Mouse (Mus musculus) forelimb bud, embryonic 11.5 days (tissue): Measurements from ENCODE around the gene Apaf1.
A peak's percentile ranks its signal among the peaks of the same experiment; 100 is the strongest.

Experiments used
- DNase-seq: peaks from one replicate; pipeline ENCODE4 v3.0.0-alpha.2; 2012; ENCODE audit warnings: low read depth, low spot score

The Apaf1 gene

DNA sequence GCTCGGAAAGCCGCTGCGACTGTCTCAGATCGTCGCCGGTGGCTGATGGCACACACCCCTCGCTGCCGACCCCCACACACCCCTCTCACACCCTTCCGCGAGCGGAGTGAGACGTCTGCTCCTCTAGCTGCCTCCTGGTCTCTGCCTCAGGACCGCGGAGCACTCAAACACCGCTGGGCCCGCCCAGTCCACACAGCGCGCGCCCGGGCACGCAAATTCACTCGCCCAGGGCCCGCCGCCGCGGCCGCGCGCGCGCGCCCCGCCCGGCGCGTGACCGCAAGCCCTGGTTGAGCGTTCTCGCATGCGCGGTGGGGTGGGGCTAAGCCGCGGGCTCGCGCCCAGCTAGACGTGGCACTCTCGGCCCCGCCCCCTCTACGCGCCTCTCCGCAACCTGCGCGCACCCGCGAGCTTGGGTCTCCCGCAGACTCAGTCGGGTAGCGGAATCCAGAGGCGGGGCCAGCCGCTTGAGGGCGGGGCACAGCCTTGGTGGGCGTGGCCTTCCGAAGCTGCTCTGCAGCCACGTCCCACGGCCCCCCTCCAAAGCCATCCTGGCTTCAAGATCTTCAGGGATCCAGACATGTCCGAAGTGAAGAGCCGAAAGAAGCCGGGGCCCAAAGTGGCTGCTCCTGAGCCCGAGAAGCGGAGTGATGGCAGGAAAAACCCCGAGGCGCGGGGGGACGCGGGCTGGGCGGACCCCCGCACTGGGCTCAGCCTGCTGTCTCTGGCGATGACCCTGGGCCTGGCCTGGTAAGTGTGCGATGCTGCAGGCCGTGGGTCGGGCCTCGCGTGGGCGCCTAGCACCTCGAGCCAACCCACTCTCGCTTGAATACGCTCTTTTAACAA lies at the start of gene Apaf1, which contains the start of gene Ikbip:
Gene Apaf1 (minus strand): TSS at position 221 of the 843 bp plus-strand sequence.
Gene Ikbip (plus strand): TSS at position 391 of the 843 bp plus-strand sequence.
- DNase-seq: peak; percentile 99

- DNase-seq: no peak
These were observed 49.0 kb upstream of the Apaf1 start for GRCm38 (mm10) chr10:91131565-91131964.

DNA sequence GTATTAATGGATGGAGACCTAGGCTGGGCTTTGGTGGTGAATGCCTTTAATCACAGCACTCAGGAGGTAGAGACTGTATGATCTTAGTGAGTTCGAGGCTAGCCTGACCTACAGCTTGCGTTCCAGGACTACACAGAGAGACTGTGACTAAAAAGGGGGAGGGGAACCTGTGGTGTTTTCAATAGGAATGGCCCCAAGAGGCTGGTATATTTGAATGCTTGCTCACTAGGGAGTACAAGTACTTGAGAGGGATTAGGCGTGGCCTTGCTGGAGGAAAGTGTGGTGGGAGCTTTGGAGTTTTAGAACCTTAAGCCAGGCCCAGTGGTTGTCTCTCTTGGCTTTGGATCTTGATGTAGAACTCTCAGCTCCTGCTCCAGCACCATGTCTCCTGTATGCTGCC lies 48.2 kb upstream of the Apaf1 start:
- DNase-seq: no peak

GRCm38 (mm10) chr10:91128551-91129160 lies 46.1 kb upstream of the Apaf1 start:
- DNase-seq: no peak

GRCm38 (mm10) chr10:91127395-91127794 lies 44.8 kb upstream of the Apaf1 start:
- no peak for DNase-seq

GRCm38 (mm10) chr10:91126618-91127355 lies 44.2 kb upstream of the Apaf1 start:
- DNase-seq: no peak

- DNase-seq: peak; percentile 100
These were observed 41.6 kb upstream of the Apaf1 start, which contains the start of gene Slc25a3 for GRCm38 (mm10) chr10:91123828-91124822. TSS of gene Slc25a3 (minus strand) at chr10:91124059.

DNA sequence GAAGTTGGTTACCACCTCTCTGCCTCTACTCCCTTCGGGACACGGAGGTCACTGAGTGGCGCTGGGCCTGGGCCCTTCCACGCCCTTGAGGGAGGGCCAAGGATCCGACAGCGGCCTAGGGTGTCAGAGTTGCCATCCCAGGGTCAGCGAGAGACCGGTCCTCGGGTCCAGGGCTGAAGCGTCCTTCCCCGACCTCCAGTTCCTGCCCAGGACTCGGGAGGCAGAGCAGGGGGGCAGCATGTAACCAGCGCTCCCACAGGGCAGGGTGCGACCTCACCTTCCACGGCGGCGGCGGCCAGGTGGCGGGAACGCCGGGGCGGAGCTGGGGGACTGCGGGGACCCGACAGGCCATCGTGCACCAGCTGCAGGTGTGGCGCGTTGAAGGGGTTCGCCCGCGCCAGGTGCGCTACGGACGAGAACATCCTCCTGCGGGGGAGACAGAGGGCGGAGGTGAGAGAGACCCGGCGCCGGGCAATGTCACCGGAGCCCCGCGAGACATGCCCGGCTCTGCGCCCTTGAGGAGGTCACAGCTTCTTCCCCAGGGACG lies 40.8 kb upstream of the Apaf1 start:
- no peak for DNase-seq

DNA sequence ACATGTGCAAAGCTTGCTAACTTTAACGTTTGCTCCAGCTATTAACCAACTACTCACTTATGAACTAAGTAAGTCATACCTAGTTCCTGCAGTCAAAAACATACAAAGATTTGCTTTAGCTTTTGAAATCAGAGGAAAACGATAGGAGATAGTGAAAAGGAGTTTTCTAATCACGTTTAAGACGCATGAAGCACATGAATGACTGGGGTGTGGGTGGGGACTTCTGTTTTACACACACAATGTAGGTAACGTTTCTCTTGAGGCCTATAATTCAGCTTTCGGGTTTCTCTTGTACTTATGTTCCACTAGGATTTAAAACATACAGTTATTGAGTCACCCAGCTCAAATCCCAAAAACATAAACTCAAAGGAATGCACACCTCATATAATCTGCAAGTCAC lies 40.1 kb upstream of the Apaf1 start:
- no peak for DNase-seq

GRCm38 (mm10) chr10:91116958-91117357 lies 34.4 kb upstream of the Apaf1 start:
- no peak for DNase-seq

DNA sequence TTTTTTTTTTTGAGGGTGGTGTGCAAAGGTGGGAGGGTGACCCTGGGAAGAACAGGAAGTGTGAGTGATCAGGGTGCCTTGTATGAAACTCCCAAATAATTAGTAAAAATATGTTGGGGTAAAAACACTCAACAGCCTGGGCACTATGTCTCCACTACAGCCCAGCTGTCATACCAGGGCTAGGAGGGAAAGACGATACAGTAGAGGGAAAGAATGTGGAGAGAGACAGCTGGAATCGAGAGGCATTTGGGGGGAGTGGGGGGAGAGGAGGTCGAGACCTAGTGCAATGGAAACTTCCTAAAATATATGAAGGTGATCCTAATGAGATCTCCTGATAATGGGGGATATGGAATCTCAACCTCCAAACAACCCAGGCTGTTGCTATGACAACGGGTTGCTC lies 27.3 kb upstream of the Apaf1 start:
- no peak for DNase-seq

DNA sequence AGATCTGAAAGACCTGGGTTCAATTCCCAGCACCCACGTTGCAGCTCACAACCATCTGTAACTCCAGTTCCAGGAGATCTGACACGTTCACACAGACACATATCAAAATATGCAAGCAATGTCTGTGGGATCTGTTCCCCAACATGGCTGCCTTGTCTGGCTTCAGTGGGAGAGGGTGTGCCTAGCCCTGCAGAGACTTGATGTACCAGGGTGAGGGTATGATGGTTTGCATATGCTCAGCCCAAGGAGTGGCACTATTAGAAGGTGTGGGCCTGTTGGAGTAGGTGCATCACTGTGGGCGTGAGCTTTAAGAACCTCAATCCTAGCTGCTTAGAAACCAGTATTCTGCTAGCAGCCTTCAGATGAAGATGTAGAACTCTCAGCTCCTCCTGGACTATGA lies 23.4 kb upstream of the Apaf1 start:
- no peak for DNase-seq

DNA sequence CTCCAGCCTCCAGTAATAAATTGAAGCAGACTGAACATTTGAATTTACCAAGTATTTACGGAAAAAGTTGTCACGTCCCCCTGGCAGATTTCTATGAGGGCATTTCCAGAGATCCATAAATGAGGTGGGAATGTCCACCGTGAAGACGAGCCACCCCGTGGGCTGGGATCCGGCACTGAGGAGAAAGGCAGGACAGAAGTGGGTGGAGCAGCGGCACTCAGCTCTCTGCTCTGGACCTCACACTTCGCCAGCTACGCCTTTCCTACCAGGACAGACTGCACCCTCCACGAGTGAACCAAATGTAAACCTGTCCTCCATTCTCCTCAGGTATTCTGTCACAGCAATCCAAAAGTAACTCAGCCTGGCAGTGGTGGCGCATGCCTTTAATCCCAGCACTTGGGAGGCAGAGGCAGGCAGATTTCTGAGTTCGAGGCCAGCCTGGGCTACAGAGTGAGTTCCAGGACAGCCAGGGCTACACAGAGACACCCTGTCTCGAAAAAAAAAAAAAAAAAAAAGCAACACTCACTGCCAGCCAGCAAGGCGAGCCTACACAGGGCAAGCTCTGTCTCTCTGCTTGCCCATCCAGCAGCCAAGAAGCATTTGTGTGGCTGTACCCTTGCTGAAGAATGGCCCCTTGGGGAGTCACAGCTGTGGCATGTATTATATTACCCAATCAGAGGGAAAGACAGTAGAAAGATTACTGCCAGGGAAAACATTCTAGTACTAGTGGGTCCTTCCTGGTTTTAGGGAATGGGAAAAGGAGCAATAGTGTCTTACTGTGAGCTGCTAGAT lies 20.4 kb upstream of the Apaf1 start:
- no peak for DNase-seq

DNA sequence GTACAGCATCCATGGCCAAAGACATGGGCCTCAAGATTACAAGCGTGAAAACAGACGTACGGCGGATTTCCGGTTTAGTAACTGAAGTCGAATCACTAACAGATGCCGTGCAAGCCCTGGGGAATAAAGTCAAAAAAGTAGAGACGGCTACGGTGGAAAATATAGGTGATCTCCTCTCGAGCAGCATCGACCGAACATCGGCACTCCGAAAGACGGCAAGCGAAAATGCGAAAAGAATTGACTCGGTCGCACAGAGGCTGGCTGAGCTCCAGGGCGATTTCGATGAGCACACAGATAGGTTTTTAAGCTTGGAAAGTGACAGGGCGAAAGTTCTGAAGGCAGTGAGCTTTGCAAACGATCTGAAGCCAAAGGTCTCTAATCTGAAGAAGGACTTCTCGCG lies 19.4 kb upstream of the Apaf1 start:
- no peak for DNase-seq

DNA sequence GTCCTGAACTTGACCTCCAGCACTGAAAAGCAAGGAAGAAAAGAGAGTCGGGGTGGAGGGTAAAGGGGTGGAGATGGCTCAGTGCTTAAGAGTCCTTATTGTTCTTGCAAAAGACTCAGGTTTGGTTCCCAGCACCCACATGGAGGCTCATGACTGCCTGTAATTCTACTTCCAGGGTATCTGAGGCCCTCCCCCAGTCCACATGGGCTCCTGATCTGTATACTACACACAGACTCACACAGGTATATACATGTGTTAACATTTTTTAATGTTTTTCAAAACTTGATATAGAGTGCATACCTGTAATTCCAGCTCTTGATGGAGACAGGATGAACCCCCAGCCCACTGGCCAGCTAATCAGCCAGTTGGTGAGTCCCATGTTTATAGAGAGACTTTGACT lies 17.5 kb upstream of the Apaf1 start:
- DNase-seq: no peak

- DNase-seq: no peak
These were observed 15.5 kb upstream of the Apaf1 start for GRCm38 (mm10) chr10:91098056-91098455.

DNA sequence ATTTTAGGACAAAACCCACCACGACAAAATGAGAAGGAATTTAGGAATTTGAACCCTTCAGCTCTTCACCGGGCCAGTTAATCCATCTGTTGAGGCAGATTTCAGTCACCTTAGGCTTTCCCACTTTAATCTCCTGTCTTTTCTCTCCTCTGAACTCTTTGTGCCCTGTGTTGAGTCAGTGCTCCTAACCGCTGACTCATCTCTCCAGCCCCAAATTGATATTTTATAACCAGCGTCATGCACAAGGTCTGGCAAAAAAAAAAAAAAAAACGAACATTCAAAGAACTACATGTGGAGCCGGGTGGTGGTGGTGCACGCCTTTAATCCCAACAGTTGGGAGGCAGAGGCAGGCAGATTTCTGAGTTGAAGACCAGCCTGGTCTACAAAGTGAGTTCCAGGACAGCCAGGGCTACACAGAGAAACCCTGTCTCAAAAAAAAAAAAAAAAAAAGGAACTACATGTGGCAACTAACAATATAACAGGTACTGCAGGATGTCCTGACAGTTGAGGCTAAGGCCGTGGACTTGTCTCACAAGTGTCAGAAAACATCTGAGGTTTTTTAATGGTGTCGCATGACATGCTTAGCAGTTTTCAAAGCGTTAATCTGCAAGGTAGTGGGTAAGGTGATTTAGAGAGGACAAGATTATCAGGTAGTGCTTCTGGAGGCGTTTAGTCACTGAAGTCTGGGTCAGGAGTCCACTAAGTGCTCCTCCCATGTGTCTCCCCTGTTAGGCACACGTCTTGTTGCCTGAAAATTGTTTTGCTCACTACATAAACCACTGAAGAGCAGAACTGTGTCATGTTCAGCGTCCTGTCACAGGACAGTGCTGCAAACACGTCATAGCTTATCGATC lies 11.9 kb upstream of the Apaf1 start:
- DNase-seq: no peak

DNA sequence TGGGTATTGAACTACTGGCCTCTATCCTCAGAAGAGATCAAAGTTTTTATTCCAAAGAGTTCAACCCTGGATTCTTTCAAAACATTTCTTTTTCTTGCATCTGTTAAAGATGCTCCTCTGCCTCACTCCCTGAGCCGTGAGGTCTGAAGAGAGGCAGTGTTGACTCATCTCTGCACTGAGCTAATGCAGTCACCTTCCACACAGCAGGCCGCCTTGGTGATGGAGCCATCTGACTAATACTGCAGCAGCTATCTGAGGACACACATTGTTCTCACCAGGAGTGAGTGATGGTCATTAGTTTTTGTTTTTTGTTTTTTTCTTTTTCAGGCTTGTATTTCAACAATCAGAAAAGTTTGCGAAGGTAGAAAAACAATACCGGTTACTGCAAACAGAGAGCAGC lies 10.2 kb upstream of the Apaf1 start:
- no peak for DNase-seq

DNA sequence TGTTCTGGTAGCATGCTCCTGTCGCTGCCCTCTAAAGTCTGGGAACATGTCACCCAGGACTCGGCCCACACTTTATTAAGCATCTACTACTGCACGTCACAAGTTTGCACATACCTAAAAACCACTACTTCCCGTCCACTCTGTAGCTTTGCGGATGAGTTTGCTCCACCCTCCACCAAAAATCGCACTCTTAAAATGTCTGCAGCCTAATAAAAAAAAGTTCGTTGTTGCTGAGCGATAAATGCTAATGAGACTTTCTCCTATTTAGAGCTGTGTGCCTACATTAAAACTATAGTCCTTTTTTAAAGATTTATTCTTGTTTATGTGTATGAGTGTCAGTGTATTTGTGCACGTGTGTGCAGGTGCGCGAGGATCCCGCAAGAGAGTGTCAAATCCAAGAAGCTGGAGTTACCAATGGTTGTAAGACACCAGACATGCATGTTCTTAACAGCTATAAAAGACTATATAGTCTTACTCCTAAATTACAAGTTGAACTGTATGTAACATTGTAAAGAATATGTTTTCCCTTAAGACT lies 890 bp upstream of the Apaf1 start:
- peak; percentile 32 for DNase-seq
